Mouse (Mus musculus) forebrain, embryonic 15.5 days (tissue): ENCODE data around the gene Synj1. TPM values are rescaled to one million over a fixed set of nuclear protein-coding genes. Genes with fewer than 3 reads are reported as not detected.

Experiments used
- ATAC-seq: fragments of 200-750 bp; cut with Nextera tagmentation; replicated peaks from 2 replicates; pipeline ENCODE4 v1.8.0; 2017; ENCODE audit warnings: mild to moderate bottlenecking, moderate TSS enrichment, moderate library complexity
- H3K27ac ChIP-seq: fragments of 300-500 bp; sonication (generic); replicated peaks from 2 replicates; pipeline ENCODE4 v1.5.1; 2015; ENCODE audit warnings: mild to moderate bottlenecking, inconsistent platforms
- H3K27me3 ChIP-seq: fragments of 300-500 bp; sonication (generic); 2 replicates; pipeline ENCODE4 v1.6.1; 2015; ENCODE audit warnings: inconsistent platforms
- H3K36me3 ChIP-seq: fragments of 300-500 bp; sonication (generic); 2 replicates; pipeline ENCODE4 v1.6.1; 2015; ENCODE audit warnings: mild to moderate bottlenecking, inconsistent platforms
- H3K4me1 ChIP-seq: fragments of 300-500 bp; sonication (generic); 2 replicates; pipeline ENCODE4 v1.6.1; 2015; ENCODE audit warnings: inconsistent platforms
- H3K4me2 ChIP-seq: fragments of 300-500 bp; sonication (generic); replicated peaks from 2 replicates; pipeline ENCODE4 v1.6.1; 2015; ENCODE audit warnings: mild to moderate bottlenecking, inconsistent platforms
- H3K4me3 ChIP-seq: fragments of 300-500 bp; sonication (generic); 2 replicates; pipeline ENCODE4 v1.5.1; 2015; ENCODE audit warnings: mild to moderate bottlenecking, inconsistent platforms
- H3K9ac ChIP-seq: fragments of 300-500 bp; sonication (generic); replicated peaks from 2 replicates; pipeline ENCODE4 v1.6.1; 2015; ENCODE audit warnings: mild to moderate bottlenecking, inconsistent platforms
- H3K9me3 ChIP-seq: fragments of 300-500 bp; sonication (generic); 2 replicates; pipeline ENCODE4 v1.6.1; 2016; ENCODE audit warnings: inconsistent platforms
- WGBS: fragments of 180-500 bp; shearing (Covaris S2); methylation state at CpG from one replicate; pipeline ENCODE4 v1.1.7; 2015; ENCODE audit warnings: mixed read lengths; 5-methylcytosine and 5-hydroxymethylcytosine counted together
- polyA plus RNA-seq: library from polyadenylated mRNA; unstranded; fragments of >200 nt; fragmentation: Nextera tagmentation; extraction: Ambion mirVana; gene quantifications from 2 replicates; pipeline ENCODE4 v1.2.1, GENCODE M21; 2015

The Synj1 gene
- 33.7 and 36.0 TPM in 2 replicates for polyA plus RNA-seq

GRCm38 (mm10) chr16:91011021-91011683 is at the start of gene Synj1:
Synj1 (minus strand) TSS chr16:91011308.
- H3K9ac ChIP-seq, result peak within 1 kb of the TSS; percentile 73
- peaks cover 31% of the 10 kb centered on the region for H3K36me3 ChIP-seq
- peaks cover 19% of the 10 kb centered on the region for H3K4me1 ChIP-seq
- H3K4me3 ChIP-seq, result peak within 1 kb of the TSS; percentile 97
- under 1% methylated on average over 59 of the region's 66 CpGs for WGBS
- peak within 1 kb of the TSS; percentile 59 for H3K4me2 ChIP-seq
- peak; percentile 95 for ATAC-seq
- H3K27ac ChIP-seq, result peak within 1 kb of the TSS; percentile 96
- no peaks in the 10 kb centered on the region for H3K9me3 ChIP-seq
- no peaks in the 10 kb centered on the region for H3K27me3 ChIP-seq

GRCm38 (mm10) chr16:91057741-91058140 is 46.6 kb upstream of the Synj1 start:
- Histone ChIP-seq H3K4me2 (no peak overlapping the region), H3K27me3 (no peaks in the 10 kb centered on the region), H3K9me3 (no peaks in the 10 kb centered on the region), H3K9ac (no peak overlapping the region), H3K4me1 (peaks cover 3% of the 10 kb centered on the region), H3K36me3 (no peaks in the 10 kb centered on the region), H3K27ac (no peak overlapping the region), H3K4me3 (no peak overlapping the region)
- no peak for ATAC-seq
- 81% methylated on average over 6 of the region's 6 CpGs for WGBS

- WGBS, result 95% methylated on average over 4 of the region's 4 CpGs
- Histone ChIP-seq H3K9ac (no peak overlapping the region), H3K27me3 (no peaks in the 10 kb centered on the region), H3K27ac (no peak overlapping the region), H3K36me3 (no peaks in the 10 kb centered on the region), H3K9me3 (no peaks in the 10 kb centered on the region), H3K4me1 (peaks cover 3% of the 10 kb centered on the region), H3K4me3 (no peak overlapping the region), H3K4me2 (no peak overlapping the region)
- no peak for ATAC-seq
Observed at GRCm38 (mm10) chr16:91057261-91057660, 46.2 kb upstream of the Synj1 start.

GRCm38 (mm10) chr16:91056043-91056821 is 45.1 kb upstream of the Synj1 start:
- H3K27me3 ChIP-seq, result no peaks in the 10 kb centered on the region
- no peak overlapping the region for H3K4me3 ChIP-seq
- no peaks in the 10 kb centered on the region for H3K36me3 ChIP-seq
- 50% methylated on average over 16 of the region's 16 CpGs for WGBS
- no peak overlapping the region for H3K4me2 ChIP-seq
- no peak overlapping the region for H3K27ac ChIP-seq
- H3K9me3 ChIP-seq, result no peaks in the 10 kb centered on the region
- no peak for ATAC-seq
- H3K9ac ChIP-seq, result no peak overlapping the region
- peaks cover 3% of the 10 kb centered on the region for H3K4me1 ChIP-seq

GRCm38 (mm10) chr16:91055150-91055549 is 44.0 kb upstream of the Synj1 start:
- no peak for ATAC-seq
- H3K4me1 ChIP-seq, result peaks cover 3% of the 10 kb centered on the region

GRCm38 (mm10) chr16:91053599-91053998 is 42.5 kb upstream of the Synj1 start:
- Histone ChIP-seq H3K4me2 (no peak overlapping the region), H3K27me3 (no peaks in the 10 kb centered on the region), H3K4me1 (peaks cover 3% of the 10 kb centered on the region), H3K9ac (no peak overlapping the region), H3K4me3 (no peak overlapping the region), H3K27ac (no peak overlapping the region), H3K36me3 (no peaks in the 10 kb centered on the region), H3K9me3 (no peaks in the 10 kb centered on the region)
- no peak for ATAC-seq
- WGBS, result 45% methylated on average over 8 of the region's 8 CpGs

More at GRCm38 (mm10) chr16:91055150-91055549, 44.0 kb upstream of the Synj1 start:
- H3K27me3 ChIP-seq, result no peaks in the 10 kb centered on the region
- no peaks in the 10 kb centered on the region for H3K36me3 ChIP-seq
- no peak overlapping the region for H3K27ac ChIP-seq
- 84% methylated on average over 5 of the region's 5 CpGs for WGBS
- no peak overlapping the region for H3K4me2 ChIP-seq
- H3K9ac ChIP-seq, result no peak overlapping the region
- no peak overlapping the region for H3K4me3 ChIP-seq
- no peaks in the 10 kb centered on the region for H3K9me3 ChIP-seq

- no peak overlapping the region for H3K4me2 ChIP-seq
- WGBS, result 57% methylated on average over 8 of the region's 8 CpGs
- H3K9me3 ChIP-seq, result no peaks in the 10 kb centered on the region
Observed at GRCm38 (mm10) chr16:91045511-91045910, 34.4 kb upstream of the Synj1 start.

GRCm38 (mm10) chr16:91044270-91045182 is 33.4 kb upstream of the Synj1 start, which contains the start of gene Paxbp1:
Paxbp1 (minus strand) TSS chr16:91044543.
- Histone ChIP-seq H3K27ac (peak within 1 kb of the TSS; percentile 97), H3K4me1 (peaks cover 33% of the 10 kb centered on the region), H3K36me3 (peaks cover 10% of the 10 kb centered on the region), H3K4me3 (peak within 1 kb of the TSS; percentile 97), H3K4me2 (peak within 1 kb of the TSS; percentile 74), H3K9me3 (no peaks in the 10 kb centered on the region), H3K27me3 (no peaks in the 10 kb centered on the region), H3K9ac (peak within 1 kb of the TSS; percentile 98)
- 1% methylated on average over 68 of the region's 70 CpGs for WGBS
- ATAC-seq, result peak; percentile 95

More at GRCm38 (mm10) chr16:91045511-91045910, 34.4 kb upstream of the Synj1 start:
- ATAC-seq, result no peak
- Histone ChIP-seq H3K27ac (no peak overlapping the region), H3K27me3 (no peaks in the 10 kb centered on the region), H3K36me3 (peaks cover 8% of the 10 kb centered on the region), H3K4me1 (peaks cover 33% of the 10 kb centered on the region), H3K4me3 (0 out of 2 replicates have a peak overlapping the region, but pooled peaks have one; percentile 97), H3K9ac (no peak overlapping the region)

- Histone ChIP-seq H3K4me2 (peak overlapping the region; percentile 74), H3K27ac (peak overlapping the region; percentile 97), H3K4me1 (peaks cover 33% of the 10 kb centered on the region), H3K36me3 (peaks cover 10% of the 10 kb centered on the region), H3K27me3 (no peaks in the 10 kb centered on the region), H3K9ac (peak overlapping the region; percentile 98), H3K9me3 (no peaks in the 10 kb centered on the region), H3K4me3 (peak overlapping the region; percentile 97)
- peak; percentile 79 for ATAC-seq
- WGBS, result 1% methylated on average over 58 of the region's 63 CpGs
Observed at GRCm38 (mm10) chr16:91043461-91044248, 32.5 kb upstream of the Synj1 start.

GRCm38 (mm10) chr16:91042640-91043039 is 31.5 kb upstream of the Synj1 start:
- peaks cover 20% of the 10 kb centered on the region for H3K36me3 ChIP-seq
- peak overlapping the region; percentile 74 for H3K4me2 ChIP-seq
- H3K27ac ChIP-seq, result no peak overlapping the region
- peaks cover 33% of the 10 kb centered on the region for H3K4me1 ChIP-seq
- peak overlapping the region; percentile 23 for H3K9ac ChIP-seq
- no peak for ATAC-seq
- peak overlapping the region; percentile 97 for H3K4me3 ChIP-seq
- 47% methylated on average over 1 of the region's 1 CpGs for WGBS
- no peaks in the 10 kb centered on the region for H3K9me3 ChIP-seq
- no peaks in the 10 kb centered on the region for H3K27me3 ChIP-seq

- 90% methylated on average over 10 of the region's 10 CpGs for WGBS
- H3K36me3 ChIP-seq, result peaks cover 76% of the 10 kb centered on the region
- ATAC-seq, result no peak
- H3K27me3 ChIP-seq, result no peaks in the 10 kb centered on the region
- no peak overlapping the region for H3K4me3 ChIP-seq
- no peaks in the 10 kb centered on the region for H3K9me3 ChIP-seq
- H3K4me1 ChIP-seq, result peaks cover 3% of the 10 kb centered on the region; the same call in 1 of the 2 replicates
- no peak overlapping the region for H3K4me2 ChIP-seq
- no peak overlapping the region for H3K9ac ChIP-seq
- H3K27ac ChIP-seq, result no peak overlapping the region
Observed at GRCm38 (mm10) chr16:91035866-91036265, 24.8 kb upstream of the Synj1 start.
